Mouse (Mus musculus) hindbrain, embryonic 11.5 days (tissue): ENCODE measurements at regions not wholly inside any gene's neighbourhood (a gene's known extent, or its start where the extent isn't known, plus 50 kb on each side); places are given as distances from the start of the nearest gene placed in this dataset.

Experiments used
- ATAC-seq: fragments of 200-750 bp; cut with Nextera tagmentation; 2 replicates; pipeline ENCODE4 v1.8.0; 2017; ENCODE audit warnings: mild to moderate bottlenecking, moderate TSS enrichment, moderate library complexity; ENCODE audit not compliant: low FRiP score
- DNase-seq: peaks from one replicate; pipeline ENCODE4 v3.0.0-alpha.2; 2015; ENCODE audit warnings: low spot score
- H3K27ac ChIP-seq: fragments of 300-500 bp; sonication (generic); 2 replicates; pipeline ENCODE4 v1.5.1; 2014; ENCODE audit warnings: mild to moderate bottlenecking, low read depth, low read length
- H3K27me3 ChIP-seq: fragments of 300-500 bp; sonication (generic); 2 replicates; pipeline ENCODE4 v1.6.1; 2014; ENCODE audit warnings: mild to moderate bottlenecking, low read length, moderate library complexity, mixed read lengths; ENCODE audit not compliant: control insufficient read depth, insufficient read depth
- H3K36me3 ChIP-seq: fragments of 300-500 bp; sonication (generic); 2 replicates; pipeline ENCODE4 v1.6.1; 2014; ENCODE audit warnings: mild to moderate bottlenecking, low read length, moderate library complexity, mixed read lengths; ENCODE audit not compliant: control insufficient read depth, insufficient read depth
- H3K4me1 ChIP-seq: fragments of 300-500 bp; sonication (generic); replicated peaks from 2 replicates; pipeline ENCODE4 v1.6.1; 2014; ENCODE audit warnings: low read length, mixed read lengths; ENCODE audit not compliant: control insufficient read depth, insufficient read depth
- H3K4me2 ChIP-seq: fragments of 300-500 bp; sonication (generic); replicated peaks from 2 replicates; pipeline ENCODE4 v1.6.1; 2014; ENCODE audit warnings: mild to moderate bottlenecking, low read depth, low read length
- H3K4me3 ChIP-seq: fragments of 300-500 bp; sonication (generic); 2 replicates; pipeline ENCODE4 v1.5.1; 2014; ENCODE audit warnings: low read depth, low read length
- H3K9ac ChIP-seq: fragments of 300-500 bp; sonication (generic); 2 replicates; pipeline ENCODE4 v1.6.1; 2014; ENCODE audit warnings: low read depth, low read length
- H3K9me3 ChIP-seq: fragments of 300-500 bp; sonication (generic); 2 replicates; pipeline ENCODE4 v1.6.1; 2016; ENCODE audit warnings: low read length; ENCODE audit not compliant: control insufficient read depth
- WGBS: fragments of 180-500 bp; shearing (Covaris S2); extraction: QIAGEN DNeasy Blood & Tissue Kit; methylation state at CpG from one replicate; pipeline ENCODE4 v1.1.7; 2014; 5-methylcytosine and 5-hydroxymethylcytosine counted together

GRCm38 (mm10) chr1:29405807-29406206 lies 625.8 kb upstream of the Gm597 start:
- no peak overlapping the region for H3K9ac ChIP-seq
- H3K4me1 ChIP-seq = no peaks in the 10 kb centered on the region
- no peaks in the 10 kb centered on the region for H3K27me3 ChIP-seq
- no peak overlapping the region for H3K4me2 ChIP-seq
- ATAC-seq (no peak), DNase-seq (no peak)
- H3K4me3 ChIP-seq = no peak overlapping the region
- H3K9me3 ChIP-seq = no peaks in the 10 kb centered on the region
- H3K27ac ChIP-seq = no peak overlapping the region
- H3K36me3 ChIP-seq = no peaks in the 10 kb centered on the region
- WGBS = 69% methylated on average over 5 of the region's 5 CpGs

DNA sequence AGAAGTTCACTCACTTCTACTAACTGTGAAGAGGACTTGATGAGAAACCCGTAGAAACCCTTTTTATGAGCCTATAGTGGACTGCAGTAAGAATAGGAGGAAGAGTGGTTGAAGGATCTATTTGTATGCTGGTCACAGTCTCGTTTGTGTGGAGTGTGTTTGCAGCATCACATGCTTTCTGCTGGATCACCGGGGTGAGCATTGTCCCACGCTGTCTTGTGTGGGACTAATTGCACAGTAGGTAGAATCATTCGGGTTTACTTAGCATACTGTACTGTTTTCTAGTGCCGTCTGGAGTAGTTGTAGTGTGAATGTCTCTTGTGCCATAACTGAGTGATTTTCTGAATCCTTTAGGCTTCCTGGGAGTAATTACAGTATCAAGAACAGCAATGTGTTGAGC lies 624.1 kb upstream of the Gm597 start:
- no peak overlapping the region for H3K4me2 ChIP-seq
- DNase-seq = no peak
- H3K4me3 ChIP-seq = no peak overlapping the region
- no peaks in the 10 kb centered on the region for H3K9me3 ChIP-seq
- H3K4me1 ChIP-seq = no peaks in the 10 kb centered on the region
- 90% methylated on average over 6 of the region's 6 CpGs for WGBS
- H3K27ac ChIP-seq = no peak overlapping the region
- H3K27me3 ChIP-seq = no peaks in the 10 kb centered on the region
- H3K36me3 ChIP-seq = no peaks in the 10 kb centered on the region
- H3K9ac ChIP-seq = no peak overlapping the region
- ATAC-seq = no peak

DNA sequence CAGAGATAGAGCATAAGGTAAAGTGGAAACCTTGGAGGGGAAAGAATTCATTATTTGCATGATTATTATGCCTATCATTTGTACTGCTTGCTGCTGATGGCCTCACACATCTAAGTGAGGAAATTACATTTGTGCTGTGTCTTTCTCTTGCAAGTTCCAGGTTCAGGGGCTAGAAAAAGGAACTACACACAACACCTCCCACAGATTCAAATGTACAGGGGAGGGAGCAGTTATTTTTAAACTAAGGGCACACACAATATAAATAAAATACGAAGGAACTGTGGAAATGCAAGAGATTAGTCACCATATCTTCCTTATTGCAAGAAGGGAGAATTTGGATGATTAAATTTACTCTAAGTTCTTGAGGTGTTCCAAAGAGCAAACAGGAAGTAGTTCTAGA lies 583.7 kb upstream of the Gm597 start:
- Histone ChIP-seq H3K36me3 (no peaks in the 10 kb centered on the region), H3K9me3 (no peaks in the 10 kb centered on the region), H3K4me3 (no peak overlapping the region), H3K4me1 (no peaks in the 10 kb centered on the region), H3K9ac (no peak overlapping the region), H3K27ac (no peak overlapping the region), H3K27me3 (no peaks in the 10 kb centered on the region), H3K4me2 (no peak overlapping the region)
- ATAC-seq (no peak), DNase-seq (no peak)
- WGBS = 69% methylated on average over 1 of the region's 1 CpGs

DNA sequence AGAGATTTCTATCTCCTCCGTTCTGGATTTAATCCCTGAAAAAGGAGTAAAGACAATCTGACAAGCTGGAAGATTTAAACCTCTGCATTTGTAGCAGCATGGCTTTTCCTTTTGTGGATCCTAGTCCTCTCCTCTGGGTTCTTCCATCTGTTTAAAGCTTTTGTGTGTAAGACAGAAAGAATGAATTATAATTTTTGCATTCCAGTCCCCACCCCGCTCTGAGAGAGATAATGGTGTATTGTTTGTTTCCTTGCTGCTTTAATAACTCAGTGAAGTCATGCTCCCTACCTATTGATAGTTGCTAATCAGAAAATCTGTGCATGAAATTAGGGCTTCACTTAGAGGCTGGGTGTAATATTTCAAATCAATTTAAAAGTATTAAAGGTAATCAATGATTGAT lies 561.5 kb upstream of the Gm597 start:
- Histone ChIP-seq H3K9me3 (no peaks in the 10 kb centered on the region), H3K4me1 (no peaks in the 10 kb centered on the region), H3K27me3 (no peaks in the 10 kb centered on the region), H3K36me3 (no peaks in the 10 kb centered on the region), H3K4me3 (no peak overlapping the region), H3K27ac (no peak overlapping the region), H3K9ac (no peak overlapping the region), H3K4me2 (no peak overlapping the region)
- WGBS = 24% methylated on average over 2 of the region's 2 CpGs
- ATAC-seq = peak; percentile 47; the same call in 1 of the 2 replicates
- peak; percentile 2 for DNase-seq

GRCm38 (mm10) chr1:29340945-29341344 lies 560.9 kb upstream of the Gm597 start:
- Histone ChIP-seq H3K36me3 (no peaks in the 10 kb centered on the region), H3K4me3 (no peak overlapping the region), H3K9me3 (no peaks in the 10 kb centered on the region), H3K27me3 (no peaks in the 10 kb centered on the region), H3K27ac (no peak overlapping the region), H3K9ac (no peak overlapping the region), H3K4me1 (no peaks in the 10 kb centered on the region), H3K4me2 (no peak overlapping the region)
- ATAC-seq (0 out of 2 replicates have a peak, but pooled peaks have one; percentile 51), DNase-seq (no peak)
- WGBS = 76% methylated on average over 3 of the region's 3 CpGs

GRCm38 (mm10) chr1:29328930-29329329 lies 548.9 kb upstream of the Gm597 start:
- no peak overlapping the region for H3K4me2 ChIP-seq
- no peak overlapping the region for H3K4me3 ChIP-seq
- no peaks in the 10 kb centered on the region for H3K27me3 ChIP-seq
- no peaks in the 10 kb centered on the region for H3K4me1 ChIP-seq
- no peaks in the 10 kb centered on the region for H3K9me3 ChIP-seq
- DNase-seq (no peak), ATAC-seq (no peak)
- H3K27ac ChIP-seq = no peak overlapping the region
- H3K36me3 ChIP-seq = no peaks in the 10 kb centered on the region
- no peak overlapping the region for H3K9ac ChIP-seq
